Comparison of ENCODE assay signal across 8 mouse cellular contexts in genomic region chr7:140855860-140856784, GRCm38 (mm10). TPM values are rescaled to one million over a fixed set of nuclear protein-coding genes. Genes with fewer than 3 reads are reported as not detected.
A peak's percentile ranks its signal among the peaks of the same experiment; 100 is the strongest.
DNase-seq lines count a peak whose midpoint lies in the region; ATAC-seq lines count a peak whose summit lies in the region.

Gm45785 (minus strand) TSS chr7:140856331.

- 2% methylated on average over 51 of the region's 51 CpGs for WGBS in hindbrain, embryonic 11.5 days

- peak within 1 kb of the TSS; percentile 88 for H3K9ac ChIP-seq in hindbrain, embryonic 11.5 days (ENCODE audit: low read depth, low read length)

- peak; percentile 80 for ATAC-seq in hindbrain, embryonic 11.5 days (ENCODE audit: low FRiP score)

- H3K36me3 ChIP-seq in hindbrain, embryonic 11.5 days (ENCODE audit: control insufficient read depth, insufficient read depth, low read length) = no peaks in the 10 kb centered on the region

- peak within 1 kb of the TSS; percentile 73 for H3K27ac ChIP-seq in hindbrain, embryonic 11.5 days (ENCODE audit: low read depth, low read length)

- H3K9me3 ChIP-seq in hindbrain, embryonic 11.5 days (ENCODE audit: control insufficient read depth, low read length) = no peaks in the 10 kb centered on the region

- H3K27me3 ChIP-seq in hindbrain, embryonic 11.5 days (ENCODE audit: control insufficient read depth, insufficient read depth, low read length) = no peaks in the 10 kb centered on the region

- peak; percentile 93 for DNase-seq in MN1 (ENCODE audit: low spot score)
- peak; percentile 90 for DNase-seq in cerebellum, adult 9-11 months
- DNase-seq in frontal cortex, adult 2 months (ENCODE audit: extremely low spot score in 1 of 2, low spot score in 1 of 2) = peak; percentile 86 to 88
- peak; percentile 90 for DNase-seq in hindbrain, embryonic 11.5 days (ENCODE audit: low spot score)
- DNase-seq in layer of hippocampus, postnatal 10 days (ENCODE audit: low spot score in 2 of 2) = peak; percentile 72 to 76
- DNase-seq in lung, postnatal 10 days = peak; percentile 93
- DNase-seq in ovary, postnatal 36 days (ENCODE audit: low spot score) = peak; percentile 80
- peak; percentile 57 for DNase-seq in thymus, postnatal 25 days

- peak within 1 kb of the TSS; percentile 80 for H3K4me3 ChIP-seq in hindbrain, embryonic 11.5 days (ENCODE audit: low read depth, low read length)

- H3K4me1 ChIP-seq in hindbrain, embryonic 11.5 days (replicated peaks; ENCODE audit: control insufficient read depth, insufficient read depth, low read length) = peaks cover 8% of the 10 kb centered on the region

- H3K4me2 ChIP-seq in hindbrain, embryonic 11.5 days (replicated peaks; ENCODE audit: low read depth, low read length) = peak within 1 kb of the TSS; percentile 92

RNA-seq across cellular contexts. Expression of gene Gm45785, which starts in this region (rescaled TPM):
- polyA plus RNA-seq in frontal cortex, adult 2 months (2012; rRNA removed) = 0.13 and 0.16 TPM in 2 replicates
- not detected in 2 replicates for polyA plus RNA-seq in hindbrain, embryonic 11.5 days (2014; fragmentation: Nextera tagmentation; extraction: Ambion mirVana)
- under 1 TPM; 0.40 to 0.73 TPM for total RNA-seq in layer of hippocampus, postnatal 10 days (2021)

Comparison
In these comparisons a context has a peak if more than half of its experiments do, and no peak if none do; other contexts are left out.
1. Peak in every context shown above with its lines: DNase-seq, ATAC-seq, H3K4me3 ChIP-seq and H3K27ac ChIP-seq.
2. Peak in DNase-seq in frontal cortex, adult 2 months; RNA of the gene not detected or under 1 TPM.
3. Peak in DNase-seq, ATAC-seq, H3K4me3 ChIP-seq, H3K27ac ChIP-seq, H3K9ac ChIP-seq and H3K4me2 ChIP-seq in hindbrain, embryonic 11.5 days; RNA of the gene not detected or under 1 TPM.
4. Peak in DNase-seq in layer of hippocampus, postnatal 10 days; RNA of the gene not detected or under 1 TPM.